Mouse (Mus musculus) cerebellum, adult 9-11 months (tissue): Measurements from ENCODE around the gene Kprp.
"Not testable (repeated sequence)": the region's sequence is repeated elsewhere in the genome, so short reads cannot be mapped to it uniquely, and the experiment has no call there.

Experiments
- DNase-seq: peaks from one replicate; pipeline ENCODE4 v3.0.0; 2022

Gene Kprp

GRCm38 (mm10) chr3:92827108-92827507 is at the start of gene Kprp:
Gene Kprp, minus strand, starts transcription at chr3:92827247.
- no peak for DNase-seq

GRCm38 (mm10) chr3:92874180-92874579 is 47.1 kb upstream of the Kprp start:
- no peak for DNase-seq

- DNase-seq, result no peak
These were observed 43.1 kb upstream of the Kprp start, which contains the start of gene 2310050C09Rik for GRCm38 (mm10) chr3:92870116-92870515. Gene 2310050C09Rik, minus strand, starts transcription at chr3:92870216.

- DNase-seq, result no peak
These were observed 24.1 kb upstream of the Kprp start, which contains the start of gene Lce1l for GRCm38 (mm10) chr3:92851186-92851585. Gene Lce1l, minus strand, starts transcription at chr3:92851286.

GRCm38 (mm10) chr3:92825808-92826207 is 1.2 kb downstream of the Kprp start:
- no peak for DNase-seq

GRCm38 (mm10) chr3:92816036-92816435 is 11.0 kb downstream of the Kprp start:
- DNase-seq, result not testable (repeated sequence)

- no peak for DNase-seq
These were observed 11.5 kb downstream of the Kprp start for GRCm38 (mm10) chr3:92815581-92815980.

GRCm38 (mm10) chr3:92807791-92808190 is 19.3 kb downstream of the Kprp start, which contains the start of gene Lce1k:
Gene Lce1k, minus strand, starts transcription at chr3:92807891.
- no peak for DNase-seq

GRCm38 (mm10) chr3:92790414-92790813 is 36.6 kb downstream of the Kprp start, which contains the start of gene Lce1j:
Gene Lce1j, minus strand, starts transcription at chr3:92790514.
- no peak for DNase-seq

- DNase-seq, result no peak
These were observed 48.2 kb downstream of the Kprp start, which contains the start of gene Lce1i for GRCm38 (mm10) chr3:92778799-92779198. Gene Lce1i, minus strand, starts transcription at chr3:92778899.
